Mouse (Mus musculus): ENCODE results near the gene Igsf8. TPM values are rescaled to one million over a fixed set of nuclear protein-coding genes. Genes with fewer than 3 reads are reported as not detected.

Igsf8 gene
- polyA plus RNA-seq, 2 experiments = 11.0 to 15.4 TPM

GRCm38 (mm10) chr1:172306196-172306595 lies 44.8 kb downstream of the Igsf8 start:
- DNase-seq (ENCODE audit: low read depth in 3 of 3, low spot score in 3 of 3) (no peak), ATAC-seq (ENCODE audit: insufficient read depth) (no peak)
- Histone ChIP-seq H3K4me3 (ENCODE audit: insufficient read depth in 1 of 2, low read depth in 2 of 2, low read length in 2 of 2) (no peak overlapping the region), H3K36me3 (replicated peaks; ENCODE audit: control insufficient read depth, insufficient read depth, low read depth) (no peaks in the 10 kb centered on the region), H3K27me3 (ENCODE audit: control insufficient read depth, insufficient read depth, low read length) (no peaks in the 10 kb centered on the region; the same call in 1 of the 2 replicates), H3K4me1 (replicated peaks; ENCODE audit: control insufficient read depth in 2 of 2, insufficient read depth in 2 of 2, low read length in 1 of 2) (peaks cover 5 to 48% of the 10 kb centered on the region in 2 experiments), H3K9me3 (ENCODE audit: control insufficient read depth, low read length) (no peaks in the 10 kb centered on the region), H3K27ac (no peak overlapping the region), H3K9ac (replicated peaks) (no peak overlapping the region), H3K4me2 (ENCODE audit: low read depth) (no peak overlapping the region)
- no peak for TF ChIP-seq EP300 (IDR thresholded peaks at IDR 0.05; ENCODE audit: low read depth)
- no peak for TF ChIP-seq CTCF (IDR thresholded peaks at IDR 0.05; ENCODE audit: low read depth)
- 20% methylated on average over 4 of the region's 4 CpGs for WGBS (ENCODE audit: insufficient replicate concordance)

- no peak overlapping the region for H3K9ac ChIP-seq (replicated peaks)
- H3K27me3 ChIP-seq (ENCODE audit: control insufficient read depth, insufficient read depth, low read length) = no peaks in the 10 kb centered on the region; the same call in 1 of the 2 replicates
- ATAC-seq (ENCODE audit: insufficient read depth) = no peak
- H3K27ac ChIP-seq = no peak overlapping the region
- no peaks in the 10 kb centered on the region for H3K36me3 ChIP-seq (replicated peaks; ENCODE audit: control insufficient read depth, insufficient read depth, low read depth)
- WGBS (ENCODE audit: insufficient replicate concordance) = 64% methylated on average over 6 of the region's 6 CpGs
- peaks cover 5 to 51% of the 10 kb centered on the region in 2 experiments for H3K4me1 ChIP-seq (replicated peaks; ENCODE audit: control insufficient read depth in 2 of 2, insufficient read depth in 2 of 2, low read length in 1 of 2)
- no peak for TF ChIP-seq EP300 (IDR thresholded peaks at IDR 0.05; ENCODE audit: low read depth)
- no peak for TF ChIP-seq CTCF (IDR thresholded peaks at IDR 0.05; ENCODE audit: low read depth)
- DNase-seq (ENCODE audit: low read depth in 3 of 3, low spot score in 3 of 3) = no peak
- H3K4me2 ChIP-seq (ENCODE audit: low read depth) = no peak overlapping the region
- H3K9me3 ChIP-seq (ENCODE audit: control insufficient read depth, low read length) = no peaks in the 10 kb centered on the region
- no peak overlapping the region for H3K4me3 ChIP-seq (ENCODE audit: insufficient read depth in 1 of 2, low read depth in 2 of 2, low read length in 2 of 2)
Observed at GRCm38 (mm10) chr1:172306885-172307284, 45.4 kb downstream of the Igsf8 start.

- WGBS (ENCODE audit: insufficient replicate concordance) = 68% methylated on average over 10 of the region's 10 CpGs
- Histone ChIP-seq H3K4me2 (ENCODE audit: low read depth) (no peak overlapping the region), H3K36me3 (replicated peaks; ENCODE audit: control insufficient read depth, insufficient read depth, low read depth) (no peaks in the 10 kb centered on the region), H3K9ac (replicated peaks) (no peak overlapping the region), H3K4me1 (replicated peaks; ENCODE audit: control insufficient read depth in 2 of 2, insufficient read depth in 2 of 2, low read length in 1 of 2) (peaks cover 5 to 50% of the 10 kb centered on the region in 2 experiments), H3K27me3 (ENCODE audit: control insufficient read depth, insufficient read depth, low read length) (no peaks in the 10 kb centered on the region; the same call in 1 of the 2 replicates), H3K27ac (no peak overlapping the region), H3K9me3 (ENCODE audit: control insufficient read depth, low read length) (no peaks in the 10 kb centered on the region), H3K4me3 (ENCODE audit: insufficient read depth in 1 of 2, low read depth in 2 of 2, low read length in 2 of 2) (no peak overlapping the region)
- ATAC-seq (ENCODE audit: insufficient read depth) (no peak), DNase-seq (ENCODE audit: low read depth in 3 of 3, low spot score in 3 of 3) (no peak)
- no peak for TF ChIP-seq CTCF (IDR thresholded peaks at IDR 0.05; ENCODE audit: low read depth)
- no peak for TF ChIP-seq EP300 (IDR thresholded peaks at IDR 0.05; ENCODE audit: low read depth)
Observed at GRCm38 (mm10) chr1:172307936-172308335, 46.5 kb downstream of the Igsf8 start.

GRCm38 (mm10) chr1:172308409-172308808 lies 47.0 kb downstream of the Igsf8 start:
- Histone ChIP-seq H3K4me1 (replicated peaks; ENCODE audit: control insufficient read depth in 2 of 2, insufficient read depth in 2 of 2, low read length in 1 of 2) (peaks cover 5 to 49% of the 10 kb centered on the region in 2 experiments), H3K27me3 (ENCODE audit: control insufficient read depth, insufficient read depth, low read length) (no peaks in the 10 kb centered on the region), H3K27ac (no peak overlapping the region), H3K4me2 (ENCODE audit: low read depth) (no peak overlapping the region), H3K9ac (replicated peaks) (no peak overlapping the region), H3K4me3 (ENCODE audit: insufficient read depth in 1 of 2, low read depth in 2 of 2, low read length in 2 of 2) (no peak overlapping the region), H3K9me3 (ENCODE audit: control insufficient read depth, low read length) (no peaks in the 10 kb centered on the region), H3K36me3 (replicated peaks; ENCODE audit: control insufficient read depth, insufficient read depth, low read depth) (no peaks in the 10 kb centered on the region)
- ATAC-seq (ENCODE audit: insufficient read depth) (no peak), DNase-seq (ENCODE audit: low read depth in 3 of 3, low spot score in 3 of 3) (no peak)
- WGBS (ENCODE audit: insufficient replicate concordance) = 68% methylated on average over 1 of the region's 1 CpGs
- TF ChIP-seq EP300 (IDR thresholded peaks at IDR 0.05; ENCODE audit: low read depth) (no peak), CTCF (IDR thresholded peaks at IDR 0.05; ENCODE audit: low read depth) (no peak)

GRCm38 (mm10) chr1:172309699-172310398 lies 48.4 kb downstream of the Igsf8 start:
- Histone ChIP-seq H3K27ac (peak overlapping the region; percentile 41; the same call in 1 of the 2 replicates), H3K4me2 (ENCODE audit: low read depth) (peak overlapping the region; percentile 78), H3K9me3 (ENCODE audit: control insufficient read depth, low read length) (no peaks in the 10 kb centered on the region), H3K4me3 (ENCODE audit: insufficient read depth in 1 of 2, low read depth in 2 of 2, low read length in 2 of 2) (peak overlapping the region; percentile 26 to 49), H3K9ac (replicated peaks) (peak overlapping the region; percentile 63), H3K27me3 (ENCODE audit: control insufficient read depth, insufficient read depth, low read length) (no peaks in the 10 kb centered on the region), H3K4me1 (replicated peaks; ENCODE audit: control insufficient read depth in 2 of 2, insufficient read depth in 2 of 2, low read length in 1 of 2) (peaks cover 2 to 41% of the 10 kb centered on the region in 2 experiments), H3K36me3 (replicated peaks; ENCODE audit: control insufficient read depth, insufficient read depth, low read depth) (no peaks in the 10 kb centered on the region)
- ATAC-seq (ENCODE audit: insufficient read depth) = peak; percentile 47
- DNase-seq (ENCODE audit: low read depth in 3 of 3, low spot score in 3 of 3) = peak; percentile 70 to 79 (median 73)
- TF ChIP-seq CTCF (IDR thresholded peaks at IDR 0.05; ENCODE audit: low read depth) (peak; percentile 93), EP300 (IDR thresholded peaks at IDR 0.05; ENCODE audit: low read depth) (no peak)
- 1% methylated on average over 14 of the region's 14 CpGs for WGBS (ENCODE audit: insufficient replicate concordance)
